Mouse (Mus musculus): ENCODE data around the gene Hdac9. TPM values are rescaled to one million over a fixed set of nuclear protein-coding genes. Genes with fewer than 3 reads are reported as not detected.

Hdac9 gene
- polyA plus RNA-seq, 1 experiment from 2014 or later, result 5.3 TPM

GRCm38 (mm10) chr12:34440930-34441329 lies 476.0 kb downstream of the Hdac9 start:
- no peaks in the 10 kb centered on the region; the same call in 1 of the 2 replicates for H3K27me3 ChIP-seq (ENCODE audit: control insufficient read depth, insufficient read depth, low read length)
- H3K36me3 ChIP-seq (ENCODE audit: control insufficient read depth, insufficient read depth, low read length), result no peaks in the 10 kb centered on the region
- H3K4me1 ChIP-seq (ENCODE audit: control insufficient read depth, insufficient read depth, low read length), result no peaks in the 10 kb centered on the region
- no peak overlapping the region for H3K4me2 ChIP-seq (replicated peaks; ENCODE audit: low read depth, low read length)
- no peak overlapping the region for H3K27ac ChIP-seq (ENCODE audit: low read depth, low read length)
- no peak overlapping the region for H3K4me3 ChIP-seq (ENCODE audit: low read length)
- H3K9me3 ChIP-seq (ENCODE audit: control insufficient read depth, low read length), result no peaks in the 10 kb centered on the region
- WGBS, result 69% methylated on average over 8 of the region's 8 CpGs
- H3K9ac ChIP-seq (ENCODE audit: low read depth, low read length), result no peak overlapping the region
- no peak for ATAC-seq (ENCODE audit: low FRiP score, low TSS enrichment)

- Histone ChIP-seq H3K27me3 (ENCODE audit: control insufficient read depth, insufficient read depth, low read length) (no peaks in the 10 kb centered on the region), H3K9me3 (ENCODE audit: control insufficient read depth, low read length) (no peaks in the 10 kb centered on the region), H3K4me1 (ENCODE audit: control insufficient read depth, insufficient read depth, low read length) (no peaks in the 10 kb centered on the region), H3K27ac (ENCODE audit: low read depth, low read length) (no peak overlapping the region), H3K4me2 (replicated peaks; ENCODE audit: low read depth, low read length) (no peak overlapping the region), H3K4me3 (ENCODE audit: low read length) (no peak overlapping the region), H3K36me3 (ENCODE audit: control insufficient read depth, insufficient read depth, low read length) (no peaks in the 10 kb centered on the region), H3K9ac (ENCODE audit: low read depth, low read length) (no peak overlapping the region)
- 53% methylated on average over 6 of the region's 6 CpGs for WGBS
- no peak for ATAC-seq (ENCODE audit: low FRiP score, low TSS enrichment)
Measured at GRCm38 (mm10) chr12:34432919-34433318, 484.0 kb downstream of the Hdac9 start.

GRCm38 (mm10) chr12:34432461-34432860 lies 484.4 kb downstream of the Hdac9 start:
- WGBS, result 53% methylated on average over 5 of the region's 5 CpGs
- H3K4me3 ChIP-seq (ENCODE audit: low read length), result no peak overlapping the region
- H3K9ac ChIP-seq (ENCODE audit: low read depth, low read length), result no peak overlapping the region
- no peak overlapping the region for H3K4me2 ChIP-seq (replicated peaks; ENCODE audit: low read depth, low read length)
- 0 out of 2 replicates have a peak, but pooled peaks have one; percentile 77 for ATAC-seq (ENCODE audit: low FRiP score, low TSS enrichment)
- no peaks in the 10 kb centered on the region for H3K9me3 ChIP-seq (ENCODE audit: control insufficient read depth, low read length)
- no peaks in the 10 kb centered on the region for H3K4me1 ChIP-seq (ENCODE audit: control insufficient read depth, insufficient read depth, low read length)
- H3K36me3 ChIP-seq (ENCODE audit: control insufficient read depth, insufficient read depth, low read length), result no peaks in the 10 kb centered on the region
- no peak overlapping the region for H3K27ac ChIP-seq (ENCODE audit: low read depth, low read length)
- H3K27me3 ChIP-seq (ENCODE audit: control insufficient read depth, insufficient read depth, low read length), result no peaks in the 10 kb centered on the region

GRCm38 (mm10) chr12:34431832-34432231 lies 485.1 kb downstream of the Hdac9 start:
- Histone ChIP-seq H3K9me3 (ENCODE audit: control insufficient read depth, low read length) (no peaks in the 10 kb centered on the region), H3K27me3 (ENCODE audit: control insufficient read depth, insufficient read depth, low read length) (no peaks in the 10 kb centered on the region), H3K27ac (ENCODE audit: low read depth, low read length) (no peak overlapping the region), H3K4me1 (ENCODE audit: control insufficient read depth, insufficient read depth, low read length) (no peaks in the 10 kb centered on the region), H3K36me3 (ENCODE audit: control insufficient read depth, insufficient read depth, low read length) (no peaks in the 10 kb centered on the region), H3K4me3 (ENCODE audit: low read length) (no peak overlapping the region), H3K4me2 (replicated peaks; ENCODE audit: low read depth, low read length) (no peak overlapping the region), H3K9ac (ENCODE audit: low read depth, low read length) (no peak overlapping the region)
- no peak for ATAC-seq (ENCODE audit: low FRiP score, low TSS enrichment)
- 86% methylated on average over 5 of the region's 5 CpGs for WGBS

GRCm38 (mm10) chr12:34425468-34425867 lies 491.4 kb downstream of the Hdac9 start:
- 90% methylated on average over 2 of the region's 2 CpGs for WGBS

DNA sequence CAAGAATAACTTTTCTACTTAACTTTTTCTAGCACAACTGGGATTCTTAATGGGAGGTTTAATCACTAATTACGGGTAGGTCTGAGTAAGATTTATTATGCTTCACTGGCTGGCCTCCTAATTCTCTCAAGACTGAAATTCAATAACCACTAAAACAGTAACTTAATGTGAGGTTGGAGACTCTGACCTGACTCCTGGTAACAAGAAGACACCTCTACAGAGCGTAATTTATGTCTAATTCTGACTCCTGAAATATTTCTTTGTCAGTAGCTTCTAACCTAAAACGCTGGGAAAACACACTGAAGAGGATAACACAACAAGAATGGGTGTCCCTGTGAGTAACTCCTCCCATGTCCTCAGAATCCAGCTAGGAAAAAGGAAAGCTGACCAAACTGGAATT lies 508.8 kb downstream of the Hdac9 start:
- no peak overlapping the region for H3K4me3 ChIP-seq (ENCODE audit: low read length)
- no peak overlapping the region for H3K27ac ChIP-seq (ENCODE audit: low read depth, low read length)
- ATAC-seq (ENCODE audit: low FRiP score, low TSS enrichment), result peak; percentile 90; the same call in 1 of the 2 replicates
- no peaks in the 10 kb centered on the region for H3K9me3 ChIP-seq (ENCODE audit: control insufficient read depth, low read length)
- H3K27me3 ChIP-seq (ENCODE audit: control insufficient read depth, insufficient read depth, low read length), result no peaks in the 10 kb centered on the region
- no peaks in the 10 kb centered on the region for H3K36me3 ChIP-seq (ENCODE audit: control insufficient read depth, insufficient read depth, low read length)
- 0 out of 2 replicates have a peak, but pooled peaks cover 3% of the 10 kb centered on the region for H3K4me1 ChIP-seq (ENCODE audit: control insufficient read depth, insufficient read depth, low read length)
- no peak overlapping the region for H3K4me2 ChIP-seq (replicated peaks; ENCODE audit: low read depth, low read length)
- WGBS, result 15% methylated on average over 3 of the region's 3 CpGs
- H3K9ac ChIP-seq (ENCODE audit: low read depth, low read length), result no peak overlapping the region

More at GRCm38 (mm10) chr12:34425468-34425867, 491.4 kb downstream of the Hdac9 start:
- H3K27me3 ChIP-seq (ENCODE audit: control insufficient read depth, insufficient read depth, low read length), result no peaks in the 10 kb centered on the region
- H3K4me2 ChIP-seq (replicated peaks; ENCODE audit: low read depth, low read length), result no peak overlapping the region
- ATAC-seq (ENCODE audit: low FRiP score, low TSS enrichment), result no peak
- H3K9ac ChIP-seq (ENCODE audit: low read depth, low read length), result no peak overlapping the region
- H3K4me3 ChIP-seq (ENCODE audit: low read length), result no peak overlapping the region
- H3K4me1 ChIP-seq (ENCODE audit: control insufficient read depth, insufficient read depth, low read length), result no peaks in the 10 kb centered on the region
- no peaks in the 10 kb centered on the region for H3K9me3 ChIP-seq (ENCODE audit: control insufficient read depth, low read length)
- H3K36me3 ChIP-seq (ENCODE audit: control insufficient read depth, insufficient read depth, low read length), result no peaks in the 10 kb centered on the region
- no peak overlapping the region for H3K27ac ChIP-seq (ENCODE audit: low read depth, low read length)

DNA sequence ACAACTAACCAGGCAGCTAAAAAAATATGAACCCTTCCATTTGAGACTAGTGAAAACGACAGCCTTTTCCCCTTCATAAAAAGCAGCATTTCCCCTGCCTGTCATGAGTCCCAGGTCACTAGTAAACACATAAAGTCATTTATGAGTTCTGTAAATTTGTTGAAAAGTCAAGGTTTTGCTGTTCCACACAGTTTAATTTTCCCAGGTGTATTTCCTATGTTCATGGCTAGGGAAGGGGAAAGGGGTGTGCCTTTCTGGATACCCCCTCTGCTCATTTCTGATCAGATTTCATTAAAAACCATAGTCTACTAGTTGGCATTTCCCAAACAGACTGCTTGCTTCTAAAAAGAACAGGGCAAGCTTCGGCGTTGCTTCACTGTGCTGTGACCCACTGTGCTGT lies 509.8 kb downstream of the Hdac9 start:
- 27% methylated on average over 3 of the region's 3 CpGs for WGBS
- ATAC-seq (ENCODE audit: low FRiP score, low TSS enrichment), result no peak
- Histone ChIP-seq H3K27me3 (ENCODE audit: control insufficient read depth, insufficient read depth, low read length) (no peaks in the 10 kb centered on the region), H3K4me3 (ENCODE audit: low read length) (no peak overlapping the region), H3K9ac (ENCODE audit: low read depth, low read length) (no peak overlapping the region), H3K4me2 (replicated peaks; ENCODE audit: low read depth, low read length) (no peak overlapping the region), H3K27ac (ENCODE audit: low read depth, low read length) (no peak overlapping the region), H3K9me3 (ENCODE audit: control insufficient read depth, low read length) (no peaks in the 10 kb centered on the region), H3K4me1 (ENCODE audit: control insufficient read depth, insufficient read depth, low read length) (0 out of 2 replicates have a peak, but pooled peaks cover 3% of the 10 kb centered on the region), H3K36me3 (ENCODE audit: control insufficient read depth, insufficient read depth, low read length) (no peaks in the 10 kb centered on the region)

DNA sequence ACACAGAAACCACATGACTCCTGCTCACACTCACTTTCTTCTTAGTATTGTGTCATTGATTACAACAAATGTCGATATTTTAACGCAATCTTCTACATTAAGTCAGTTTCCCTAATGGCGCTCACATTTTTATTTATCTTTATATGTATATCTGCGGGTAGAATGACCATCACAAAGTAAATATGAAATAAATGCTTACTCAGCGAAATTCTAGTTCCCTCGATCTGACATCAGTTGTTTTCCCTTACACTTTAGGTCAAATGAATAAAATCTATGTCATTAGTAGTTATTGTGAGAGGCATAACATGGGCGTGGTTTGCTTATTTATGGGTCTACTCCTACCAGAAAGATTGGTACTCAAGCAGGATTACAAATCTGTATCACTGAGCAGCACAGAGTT lies 514.8 kb downstream of the Hdac9 start:
- Histone ChIP-seq H3K4me2 (replicated peaks; ENCODE audit: low read depth, low read length) (no peak overlapping the region), H3K27ac (ENCODE audit: low read depth, low read length) (no peak overlapping the region), H3K27me3 (ENCODE audit: control insufficient read depth, insufficient read depth, low read length) (no peaks in the 10 kb centered on the region), H3K9me3 (ENCODE audit: control insufficient read depth, low read length) (no peaks in the 10 kb centered on the region), H3K9ac (ENCODE audit: low read depth, low read length) (no peak overlapping the region), H3K4me3 (ENCODE audit: low read length) (no peak overlapping the region), H3K4me1 (ENCODE audit: control insufficient read depth, insufficient read depth, low read length) (0 out of 2 replicates have a peak, but pooled peaks cover under 1% of the 10 kb centered on the region), H3K36me3 (ENCODE audit: control insufficient read depth, insufficient read depth, low read length) (no peaks in the 10 kb centered on the region)
- 90% methylated on average over 7 of the region's 7 CpGs for WGBS
- ATAC-seq (ENCODE audit: low FRiP score, low TSS enrichment), result no peak

DNA sequence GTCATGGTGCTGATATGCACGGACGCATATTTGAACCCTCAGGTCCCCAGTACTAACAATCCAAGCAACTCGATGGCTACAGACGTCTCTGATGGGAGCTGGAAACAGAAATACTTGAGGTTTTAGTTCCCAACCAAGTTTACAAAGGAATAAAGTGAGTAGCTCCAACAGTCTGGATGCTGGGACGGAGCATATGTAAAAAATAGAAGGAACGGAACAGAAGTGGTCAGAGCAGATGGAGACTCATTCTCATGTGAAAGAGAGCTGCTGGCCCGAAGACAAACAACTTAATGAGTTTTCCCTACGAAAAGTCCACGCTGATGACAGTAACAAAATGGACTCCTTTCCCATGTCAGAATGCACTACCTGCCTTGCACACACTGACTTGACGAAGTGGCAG lies 518.3 kb downstream of the Hdac9 start:
- WGBS, result 91% methylated on average over 10 of the region's 10 CpGs
- Histone ChIP-seq H3K36me3 (ENCODE audit: control insufficient read depth, insufficient read depth, low read length) (no peaks in the 10 kb centered on the region), H3K4me3 (ENCODE audit: low read length) (no peak overlapping the region), H3K4me1 (ENCODE audit: control insufficient read depth, insufficient read depth, low read length) (no peaks in the 10 kb centered on the region), H3K9me3 (ENCODE audit: control insufficient read depth, low read length) (no peaks in the 10 kb centered on the region), H3K27me3 (ENCODE audit: control insufficient read depth, insufficient read depth, low read length) (no peaks in the 10 kb centered on the region), H3K9ac (ENCODE audit: low read depth, low read length) (no peak overlapping the region), H3K27ac (ENCODE audit: low read depth, low read length) (no peak overlapping the region), H3K4me2 (replicated peaks; ENCODE audit: low read depth, low read length) (no peak overlapping the region)
- no peak for ATAC-seq (ENCODE audit: low FRiP score, low TSS enrichment)
